Mouse (Mus musculus): ENCODE data around the gene Mvd.
A peak's percentile ranks its signal among the peaks of the same experiment; 100 is the strongest.

Mvd gene

DNA sequence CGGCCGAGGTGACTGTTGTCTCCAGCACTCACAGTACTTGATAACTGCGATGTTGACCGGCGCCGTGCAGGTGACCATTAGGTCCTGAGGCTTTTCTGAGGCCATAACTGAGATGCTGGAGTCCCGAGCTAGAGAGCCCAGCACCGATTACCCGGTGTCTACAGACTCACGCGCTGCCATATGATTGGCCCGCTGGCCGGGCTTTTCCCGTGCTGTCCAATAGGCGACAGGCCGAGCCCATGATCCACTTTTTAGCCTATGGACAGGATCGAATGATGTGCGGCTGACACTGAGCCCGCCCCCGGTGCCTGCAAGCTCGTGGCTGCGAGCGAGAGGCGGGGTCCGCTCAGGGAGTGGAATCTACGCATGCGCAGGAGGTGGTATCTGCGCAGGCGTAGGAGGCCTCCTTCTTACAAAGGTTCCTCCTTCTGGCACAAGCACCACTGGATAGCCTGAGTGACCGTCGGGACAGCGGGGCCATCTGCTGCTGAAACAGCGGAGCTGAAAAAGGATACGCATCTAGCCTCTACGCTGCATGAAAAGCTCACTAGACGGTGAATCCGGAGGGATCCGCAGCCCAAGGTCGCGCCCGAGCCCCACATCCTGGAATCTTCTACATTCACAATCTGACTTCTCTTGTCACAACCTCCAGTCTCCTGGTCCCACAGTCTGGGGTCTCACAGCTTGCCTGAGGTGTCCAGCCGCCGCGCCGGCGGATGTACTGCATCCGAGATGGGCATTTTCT lies at the start of gene Mvd:
Mvd (minus strand) TSS at position 161 of the 745 bp plus-strand sequence.
- DNase-seq = peak; percentile 99

- DNase-seq = no peak
These were observed 45.2 kb upstream of the Mvd start for GRCm38 (mm10) chr8:122488387-122488786.

DNA sequence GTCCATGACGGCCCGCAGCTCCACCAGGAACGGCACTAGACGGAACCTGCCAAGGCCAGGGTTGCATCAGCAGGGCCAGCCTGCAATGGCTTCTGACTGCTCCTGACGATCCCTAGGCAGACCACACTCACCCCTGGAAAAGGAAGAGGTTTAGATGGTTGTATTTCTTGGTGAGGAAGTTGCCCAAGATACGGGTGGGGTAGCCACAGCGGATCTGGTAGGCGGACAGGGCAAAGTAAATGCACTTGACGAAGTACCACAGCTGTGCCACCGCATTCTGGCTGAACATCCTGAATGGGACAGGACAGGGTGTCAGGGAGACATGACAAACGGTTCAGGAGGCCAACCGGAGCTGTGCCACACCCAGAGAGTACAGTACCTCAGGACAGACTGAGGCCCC lies 41.6 kb upstream of the Mvd start:
- no peak for DNase-seq

- DNase-seq = no peak
These were observed 40.7 kb upstream of the Mvd start for GRCm38 (mm10) chr8:122483877-122484276.

GRCm38 (mm10) chr8:122482448-122482847 lies 39.2 kb upstream of the Mvd start:
- DNase-seq = no peak

DNA sequence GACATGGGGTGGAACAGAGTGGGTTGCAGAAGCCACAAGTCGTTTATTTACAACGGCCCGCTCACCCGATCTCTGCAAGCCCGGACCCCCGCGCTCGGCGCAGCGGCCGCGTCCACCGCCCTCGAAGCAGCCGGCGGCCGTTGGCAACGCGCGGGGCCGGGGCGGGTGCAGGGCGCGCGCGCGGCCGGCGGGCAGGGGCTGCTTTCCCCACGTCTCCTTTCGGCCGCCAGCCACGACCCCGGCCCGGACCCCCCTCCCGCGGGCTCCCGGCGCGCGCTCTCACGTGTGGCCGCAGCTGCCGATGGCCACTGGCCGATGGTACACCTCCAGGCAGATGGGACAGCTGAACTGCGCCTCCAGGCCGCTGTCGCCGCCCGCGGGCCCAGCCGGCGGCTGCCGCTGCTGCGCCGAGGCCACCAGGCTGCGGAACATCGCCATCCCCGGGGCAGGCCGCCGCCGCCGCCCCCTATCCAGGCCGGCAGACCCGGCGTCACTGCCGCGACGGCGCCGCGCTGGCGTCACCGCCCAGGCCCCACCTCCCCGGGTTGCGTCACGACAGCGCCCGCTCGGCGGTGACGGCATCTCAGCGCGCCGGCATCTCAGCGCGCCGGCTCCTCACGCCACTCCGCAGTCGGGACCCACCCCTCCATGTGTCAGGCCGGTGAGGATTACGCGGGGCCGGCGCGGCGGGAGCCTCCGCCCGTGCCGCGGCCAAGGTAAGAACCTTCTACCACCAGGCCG lies 32.5 kb upstream of the Mvd start, which contains the start of the genes Rnf166 and Ctu2:
Rnf166 (minus strand) TSS at position 485 of the 741 bp plus-strand sequence.
Ctu2 (plus strand) TSS at position 564 of the 741 bp plus-strand sequence.
- peak; percentile 96 for DNase-seq

- no peak for DNase-seq
These were observed 31.8 kb upstream of the Mvd start for GRCm38 (mm10) chr8:122474951-122475560.

DNA sequence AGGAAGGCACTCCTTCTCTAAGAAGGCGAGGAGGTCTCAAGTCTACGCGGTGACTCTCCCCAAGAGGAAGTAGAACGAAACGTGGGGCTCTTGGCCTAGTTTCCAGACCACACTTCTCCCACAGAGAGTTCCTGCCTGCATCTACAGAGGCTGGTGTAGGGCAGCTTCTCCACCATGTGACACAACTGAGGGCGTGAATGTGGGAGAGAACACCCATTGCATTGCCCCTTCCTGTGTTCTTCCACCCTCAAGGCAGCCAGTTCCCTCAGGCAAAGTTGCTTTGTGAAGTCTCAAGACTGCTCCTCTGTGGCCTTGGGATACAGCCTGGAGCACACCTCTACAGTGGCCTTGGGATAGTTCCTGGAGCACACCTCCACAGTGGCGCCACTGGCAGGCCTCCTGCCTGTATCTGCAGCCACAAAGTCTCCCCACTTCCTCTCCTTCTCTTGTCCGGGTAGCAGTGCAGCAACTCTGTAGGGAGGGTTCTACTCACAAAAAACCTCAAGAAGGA lies 30.7 kb upstream of the Mvd start:
- no peak for DNase-seq

- peak; percentile 4 for DNase-seq
These were observed 27.5 kb upstream of the Mvd start for GRCm38 (mm10) chr8:122470691-122471090.

DNA sequence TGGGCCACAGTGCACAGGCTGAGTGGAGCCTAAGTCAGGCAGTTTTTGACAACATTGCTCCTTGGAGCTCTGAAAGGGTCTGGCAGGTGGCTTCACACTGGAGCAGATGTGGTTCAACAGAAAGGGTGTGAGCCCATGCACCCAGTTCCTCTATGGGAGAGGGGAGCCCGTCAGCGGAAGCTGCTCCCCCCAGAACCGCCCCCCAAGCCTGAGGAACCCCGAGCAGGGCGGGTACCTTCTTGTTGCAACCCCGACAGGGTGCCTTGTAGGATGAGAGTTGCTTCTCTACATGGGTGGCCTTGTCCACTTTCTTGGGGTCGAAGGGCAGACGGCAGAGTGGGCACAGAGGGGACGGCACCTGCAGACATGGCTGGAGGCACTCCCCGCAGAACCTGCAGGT lies 26.7 kb upstream of the Mvd start:
- DNase-seq = peak; percentile 8

DNA sequence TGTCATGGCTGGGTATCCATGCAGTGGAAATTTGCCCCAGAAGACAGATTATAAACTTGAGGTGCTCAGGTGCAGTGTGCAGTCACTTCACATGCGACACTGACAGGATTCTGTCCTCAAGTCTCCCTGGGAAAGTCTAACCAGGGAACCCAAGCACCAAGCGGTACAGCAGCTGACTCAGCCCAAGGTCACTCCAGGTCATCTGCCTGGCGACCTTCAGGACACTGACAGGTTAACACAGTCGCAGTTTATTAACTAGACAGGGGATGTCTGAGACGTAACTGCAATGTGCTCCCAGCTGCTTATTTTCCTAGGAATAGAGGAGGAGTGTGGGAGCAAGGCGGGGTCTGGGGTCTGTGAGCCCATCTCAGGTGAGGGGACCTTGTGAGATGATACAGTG lies 26.2 kb upstream of the Mvd start:
- DNase-seq = peak; percentile 7

DNA sequence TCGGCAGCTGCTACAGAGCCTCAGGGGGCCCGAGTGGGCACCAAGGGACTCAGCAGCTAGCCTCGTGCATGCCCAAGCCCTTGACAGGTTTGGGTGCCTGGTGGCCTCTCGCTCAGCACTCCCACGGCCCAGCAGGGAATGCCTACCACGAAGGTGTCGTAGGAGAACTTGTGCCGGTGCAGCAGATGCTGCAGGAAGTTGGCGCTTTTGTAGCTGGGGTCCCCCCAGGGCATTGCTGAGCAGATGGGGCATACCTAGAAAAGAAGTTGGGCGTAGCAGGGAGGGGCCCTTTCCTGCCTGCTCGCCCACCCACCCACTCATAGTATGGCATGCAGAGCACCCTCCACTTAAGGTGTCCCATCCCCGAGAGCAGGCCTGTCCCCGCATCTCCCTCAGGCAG lies 24.6 kb upstream of the Mvd start:
- DNase-seq = no peak

- DNase-seq = no peak
These were observed 21.8 kb upstream of the Mvd start for GRCm38 (mm10) chr8:122464985-122465384.

DNA sequence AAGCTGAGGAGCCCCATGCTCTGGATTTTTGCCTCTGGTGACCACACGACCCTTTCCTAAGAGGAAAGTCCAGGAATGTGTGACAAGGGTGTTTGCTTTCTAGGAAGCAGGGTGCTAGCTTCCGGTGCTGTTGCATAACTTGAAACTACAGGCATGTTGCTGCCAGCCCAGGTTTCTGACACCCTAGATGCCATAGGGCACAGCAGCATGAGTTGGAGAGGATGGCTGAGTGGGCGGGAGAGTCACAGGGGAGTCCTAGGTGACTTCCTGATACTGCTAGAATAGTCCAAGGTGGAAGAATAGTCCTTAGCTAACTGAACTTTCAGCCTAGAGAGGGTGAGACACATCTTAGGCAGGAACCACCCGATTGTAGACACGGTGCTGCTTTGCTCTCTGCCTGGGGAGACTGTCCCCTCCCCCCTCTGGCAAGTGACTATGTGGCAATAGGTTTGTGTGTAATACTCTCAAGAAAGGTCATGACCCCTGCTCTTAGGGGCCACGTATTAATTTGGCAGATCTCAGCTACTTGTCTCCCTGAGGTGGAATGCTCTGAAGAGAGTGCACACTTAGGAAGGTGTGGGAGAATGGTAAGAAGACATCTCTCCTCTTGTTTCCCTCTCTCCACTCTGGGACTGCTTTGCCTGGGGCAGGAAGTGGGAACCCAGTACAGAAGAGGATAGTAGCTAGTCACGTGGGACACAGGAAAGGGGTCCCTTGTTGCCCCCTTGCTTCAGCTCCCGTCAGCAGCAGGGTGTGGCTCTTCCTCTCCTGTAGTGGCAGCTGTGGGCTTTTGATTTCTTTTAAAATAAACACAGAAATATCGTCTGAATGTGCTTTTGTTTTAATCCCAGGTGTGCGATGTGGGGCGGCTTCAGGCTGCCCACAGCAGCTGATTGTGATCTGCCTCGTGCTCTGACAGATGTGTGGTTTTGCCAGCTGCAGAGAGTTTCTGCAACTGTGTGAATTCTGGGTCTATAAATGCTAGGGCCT lies 20.7 kb upstream of the Mvd start:
- DNase-seq = no peak

GRCm38 (mm10) chr8:122462510-122462909 lies 19.3 kb upstream of the Mvd start:
- no peak for DNase-seq

DNA sequence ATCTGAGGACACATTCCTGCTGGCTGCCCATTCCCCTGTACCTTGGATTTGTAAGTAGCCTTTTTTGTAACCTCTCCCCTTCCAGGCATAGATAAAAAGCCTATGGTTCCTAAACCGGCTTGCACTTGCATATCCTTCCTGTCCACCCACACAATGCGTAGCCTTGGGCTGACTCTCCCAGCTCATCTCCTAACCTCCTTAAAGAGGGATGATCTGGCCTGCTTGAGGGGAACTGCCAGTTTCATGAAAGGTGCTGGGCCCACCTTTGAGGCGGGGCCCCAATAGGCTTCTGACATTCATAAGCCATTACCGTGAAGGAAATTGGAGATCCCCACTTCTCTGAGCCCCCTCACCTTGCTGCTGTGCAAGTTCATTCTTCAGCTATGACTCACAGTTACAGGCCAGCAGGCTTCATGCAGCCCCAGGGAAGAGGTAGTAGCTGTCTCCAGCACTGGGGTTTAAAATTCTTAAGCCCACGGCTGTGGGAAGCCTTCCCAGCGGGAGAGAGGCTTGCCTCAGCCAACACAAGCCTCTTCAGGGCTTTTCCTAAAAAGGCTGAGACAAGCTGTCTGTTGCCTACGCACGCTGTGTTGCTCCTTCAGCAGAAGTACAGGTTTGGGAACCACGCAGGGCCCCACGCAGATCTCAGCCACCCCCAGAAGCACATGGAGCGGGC lies 18.4 kb upstream of the Mvd start:
- DNase-seq = peak; percentile 27

- no peak for DNase-seq
These were observed 17.6 kb upstream of the Mvd start, which contains the start of gene Snai3 for GRCm38 (mm10) chr8:122460524-122461472. Gene Snai3, minus strand, starts transcription at chr8:122460733.

DNA sequence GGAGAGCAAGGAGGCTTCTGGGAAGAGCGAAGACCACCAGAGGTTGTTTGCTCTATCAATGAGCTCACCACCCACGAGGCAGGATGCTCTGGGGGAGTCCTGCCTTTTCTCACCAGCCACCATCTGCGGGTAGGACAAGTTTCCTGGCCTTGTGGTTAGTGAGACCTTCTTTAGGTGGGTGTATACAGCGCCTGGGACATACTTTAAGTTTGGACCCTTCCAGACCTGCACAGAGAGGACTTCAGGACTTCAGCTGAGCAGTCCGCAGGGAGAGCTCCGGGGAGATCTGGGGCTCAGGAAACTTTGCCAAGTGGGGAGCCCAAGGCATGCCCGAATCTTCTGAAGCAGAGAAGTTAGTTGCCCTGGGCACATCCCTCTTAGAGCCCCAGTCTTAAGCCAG lies 16.8 kb upstream of the Mvd start:
- DNase-seq = no peak

GRCm38 (mm10) chr8:122459218-122459900 lies 16.1 kb upstream of the Mvd start:
- DNase-seq = no peak

DNA sequence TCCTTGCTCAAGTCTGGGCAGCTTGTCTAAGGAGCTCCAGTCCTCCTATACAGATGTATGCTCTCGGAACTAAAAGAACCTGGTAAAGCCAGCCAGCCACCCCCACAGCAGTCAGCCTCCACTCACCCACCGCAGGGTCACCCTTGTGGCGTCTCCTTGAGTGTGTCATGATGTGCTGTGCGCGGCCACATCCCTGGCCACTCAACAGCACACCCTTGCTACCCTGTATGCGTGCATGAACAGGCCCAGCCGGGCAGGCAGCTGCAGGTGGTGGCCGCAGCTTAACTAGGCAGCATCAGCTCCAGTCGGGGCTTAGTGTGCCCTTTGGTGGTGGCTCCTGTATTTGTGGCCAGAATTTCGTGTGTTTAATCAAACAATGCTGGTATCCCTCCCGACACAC lies 13.9 kb upstream of the Mvd start:
- no peak for DNase-seq
